Mouse (Mus musculus) gastrocnemius, postnatal 14 days (tissue): ENCODE results near the gene Dnal4. TPM values are rescaled to one million over a fixed set of nuclear protein-coding genes. Genes with fewer than 3 reads are reported as not detected.
A peak's percentile ranks its signal among the peaks of the same experiment; 100 is the strongest.

ENCODE experiments used
- DNase-seq: peaks from one replicate; pipeline ENCODE4 v3.0.0; 2021; ENCODE audit warnings: mixed read lengths
- intact Hi-C: fragments of 180-260 bp; cut with DNase I; formaldehyde crosslinking; loops from one replicate; pipeline ENCODE4 v1.15.1; 2025; ENCODE audit warnings: low total_unique reads
- total RNA-seq, 2 experiments: library from RNA; stranded (reverse); gene quantifications; 2 replicates each; pipeline ENCODE4 v1.2.3; 2021

Gene Dnal4
- total RNA-seq, 2 experiments from 2014 or later: 7.4 to 7.6 TPM

DNA sequence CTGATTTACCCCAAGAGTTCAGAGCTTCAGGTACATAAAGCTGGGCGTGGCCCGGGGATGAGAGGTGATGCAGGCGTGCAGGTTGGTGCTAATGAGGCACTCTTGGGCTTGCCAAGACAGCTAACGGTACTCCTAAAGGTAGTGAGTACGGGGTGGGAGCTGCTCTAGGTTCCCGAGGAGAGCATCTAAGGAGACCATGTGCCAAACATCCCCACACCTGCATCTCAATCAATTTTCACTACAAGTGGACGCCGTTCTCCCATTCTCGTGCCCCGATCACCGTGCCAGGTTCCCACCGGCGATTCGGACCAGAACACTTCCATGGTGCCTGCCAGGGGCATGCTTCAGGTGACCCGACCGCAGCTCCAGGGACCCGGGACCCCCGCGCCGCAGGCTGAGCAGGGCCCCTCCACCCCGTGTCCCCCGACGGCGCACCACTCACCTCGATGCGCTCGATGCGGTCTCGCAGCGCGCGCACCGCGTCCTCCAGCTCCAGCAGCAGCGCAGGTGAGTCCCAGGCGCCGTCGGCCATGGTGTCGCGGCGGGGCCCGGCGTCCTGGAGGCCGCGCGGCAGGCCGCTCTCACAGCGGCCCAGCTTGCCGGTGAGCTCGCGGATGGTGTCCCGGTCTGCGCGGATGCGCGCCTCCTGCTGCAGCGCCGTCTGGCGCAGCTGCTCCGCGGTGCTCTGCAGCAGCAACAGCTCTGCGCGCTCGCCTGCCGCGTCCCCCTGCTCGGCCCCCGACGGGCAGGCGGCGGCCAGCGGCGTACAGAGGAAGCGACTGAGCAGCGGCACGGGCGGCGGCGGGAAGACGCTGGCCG lies 26.1 kb upstream of the Dnal4 start:
- no peak for DNase-seq
- intact Hi-C loops: loop anchor here (5.0 kb wide), 1 partner anchor 714 kb away; no protein-coding TSS in a partner anchor

DNA sequence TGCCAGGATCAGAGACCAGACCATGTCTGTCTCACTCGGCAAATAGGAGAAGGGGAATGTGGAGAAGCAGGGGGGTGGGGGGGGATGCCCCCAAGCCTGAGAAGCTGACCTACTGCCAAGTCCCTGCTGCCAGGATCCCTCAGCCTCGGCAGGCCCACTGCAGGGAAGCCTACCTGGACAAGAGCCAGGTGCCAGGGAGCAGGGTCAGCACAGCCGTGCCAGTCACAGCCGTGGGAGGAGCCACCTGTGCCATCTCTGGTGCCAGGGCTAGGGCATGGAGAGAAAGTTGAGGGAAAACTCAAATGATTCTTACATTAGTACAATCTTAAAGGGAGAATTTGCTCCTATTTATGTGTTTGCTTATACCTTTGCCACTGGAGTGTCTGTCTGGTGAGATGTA lies 24.7 kb upstream of the Dnal4 start:
- intact Hi-C loops: loop anchor here (5.0 kb wide), 1 partner anchor 715 kb away; no protein-coding TSS in a partner anchor
- no peak for DNase-seq

DNA sequence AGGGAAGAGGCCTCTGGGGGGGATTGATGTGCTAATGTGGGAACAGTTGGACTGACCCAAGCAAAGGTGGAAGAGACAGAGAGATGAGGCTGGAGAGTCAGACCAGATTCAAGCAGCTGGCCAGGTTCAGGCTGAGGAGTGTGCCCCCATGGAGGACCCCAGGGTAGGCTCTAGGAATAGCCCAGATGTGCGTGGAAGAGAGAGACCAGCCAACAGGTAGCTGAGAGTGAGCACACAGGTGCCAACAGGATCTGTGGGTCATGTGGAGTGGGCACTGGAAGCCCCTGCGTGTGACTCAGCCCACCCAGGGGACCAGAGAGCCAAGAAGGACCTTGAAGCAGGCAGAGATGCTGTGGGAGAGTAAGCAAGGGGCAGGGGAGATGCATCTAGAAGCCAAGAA lies 24.0 kb upstream of the Dnal4 start:
- intact Hi-C loops: loop anchor here (5.0 kb wide), 1 partner anchor 716 kb away; no protein-coding TSS in a partner anchor
- DNase-seq: no peak

DNA sequence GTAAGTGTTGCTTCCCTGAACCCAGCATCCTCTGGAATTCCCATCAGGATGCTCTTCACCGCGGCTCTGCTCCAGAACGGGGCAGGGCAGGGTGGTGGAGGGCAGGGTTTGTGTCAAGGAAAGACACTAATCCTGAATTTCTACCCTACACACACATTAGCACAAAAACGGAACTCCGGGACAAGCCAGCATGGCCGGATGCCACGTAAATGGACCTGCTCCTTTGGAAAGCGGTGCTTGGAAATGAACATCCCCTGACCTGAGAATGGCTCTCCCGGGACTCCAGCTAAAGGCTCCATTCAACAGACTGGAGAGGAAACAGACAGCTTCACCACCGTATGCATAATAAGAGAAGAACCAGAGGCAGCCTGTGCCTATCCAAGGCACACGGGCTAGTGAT lies 23.1 kb upstream of the Dnal4 start:
- intact Hi-C loops: loop anchor here (5.0 kb wide), 1 partner anchor 717 kb away; no protein-coding TSS in a partner anchor
- DNase-seq: no peak

DNA sequence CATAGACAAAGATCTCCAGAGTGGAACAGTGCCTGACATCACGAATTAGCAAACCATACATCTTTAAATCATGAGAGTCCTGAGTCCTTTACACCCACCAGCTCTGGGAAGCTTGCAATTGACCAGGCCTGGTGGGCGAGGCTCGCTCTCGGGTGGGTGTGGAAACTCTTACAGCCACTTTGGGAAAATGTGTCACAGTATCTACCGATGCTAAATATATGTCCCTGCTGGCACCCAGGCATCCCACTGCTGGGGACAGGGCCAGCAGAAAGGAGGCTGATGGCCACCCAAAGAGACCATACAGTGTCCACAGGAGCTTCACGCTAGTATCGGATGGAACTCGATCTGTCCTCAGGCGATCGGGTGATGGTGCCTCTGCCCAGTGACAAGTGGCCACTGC lies 20.9 kb upstream of the Dnal4 start:
- no peak for DNase-seq
- intact Hi-C loops: no loop called here

DNA sequence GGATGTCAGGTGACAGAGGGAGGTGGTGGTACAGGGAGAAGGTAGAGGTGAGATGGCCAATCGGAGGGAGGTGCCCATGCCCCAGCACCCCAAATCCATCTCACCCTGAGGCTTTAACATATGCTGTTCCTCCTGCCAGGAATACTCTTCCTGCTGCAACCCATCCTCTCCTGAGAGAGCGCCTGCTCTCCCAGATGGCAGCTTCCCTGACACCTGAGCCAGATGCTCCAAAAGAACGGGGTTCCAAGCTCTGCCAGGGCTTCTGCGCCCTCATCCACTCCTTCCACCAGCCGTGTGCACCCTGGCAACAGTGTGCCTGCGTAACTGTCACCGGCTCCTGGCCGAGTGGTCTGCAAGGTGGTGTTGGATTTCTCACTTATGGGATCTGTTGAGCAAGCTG lies 20.0 kb upstream of the Dnal4 start:
- DNase-seq: no peak
- intact Hi-C loops: no loop called here

DNA sequence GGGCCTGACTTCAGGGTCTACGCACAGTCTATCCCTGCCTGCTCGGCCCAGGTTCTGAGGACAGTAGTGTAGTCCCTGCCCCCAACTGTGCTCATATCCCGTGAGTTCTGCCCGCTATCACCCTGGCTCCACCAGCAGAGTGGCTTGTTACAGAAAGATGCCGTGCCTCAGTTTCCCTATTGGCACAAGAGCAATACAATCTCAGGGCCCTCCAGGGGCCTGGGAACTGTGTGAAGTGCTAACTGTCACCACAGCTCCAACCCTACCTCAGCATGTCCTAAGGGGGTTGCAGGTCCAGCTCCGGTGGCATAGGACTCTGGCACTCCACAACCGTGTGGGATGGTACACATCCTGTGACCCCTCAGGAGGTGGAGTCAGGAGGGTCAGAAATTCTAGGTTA lies 19.4 kb upstream of the Dnal4 start:
- no peak for DNase-seq
- intact Hi-C loops: no loop called here

DNA sequence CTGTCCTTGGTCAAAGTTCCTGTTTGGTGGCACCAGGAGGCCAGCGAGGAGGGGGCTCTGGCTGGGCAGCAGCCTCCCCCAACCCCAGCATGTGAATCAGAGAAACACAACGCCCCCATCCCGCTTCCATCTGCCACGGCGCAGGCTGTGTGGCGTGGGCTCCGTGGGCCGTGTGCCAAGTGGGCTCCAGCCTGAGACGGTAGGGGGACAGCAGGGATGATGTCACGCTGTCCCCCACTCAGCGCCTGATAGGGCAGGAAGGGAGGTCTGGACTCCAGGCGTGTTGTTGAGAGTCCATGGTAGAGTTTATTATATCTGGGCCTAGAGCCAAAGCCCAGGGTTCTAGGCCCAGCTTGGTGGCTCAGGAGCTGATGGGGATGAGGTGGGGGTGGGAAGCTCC lies 18.6 kb upstream of the Dnal4 start:
- intact Hi-C loops: no loop called here
- DNase-seq: no peak

DNA sequence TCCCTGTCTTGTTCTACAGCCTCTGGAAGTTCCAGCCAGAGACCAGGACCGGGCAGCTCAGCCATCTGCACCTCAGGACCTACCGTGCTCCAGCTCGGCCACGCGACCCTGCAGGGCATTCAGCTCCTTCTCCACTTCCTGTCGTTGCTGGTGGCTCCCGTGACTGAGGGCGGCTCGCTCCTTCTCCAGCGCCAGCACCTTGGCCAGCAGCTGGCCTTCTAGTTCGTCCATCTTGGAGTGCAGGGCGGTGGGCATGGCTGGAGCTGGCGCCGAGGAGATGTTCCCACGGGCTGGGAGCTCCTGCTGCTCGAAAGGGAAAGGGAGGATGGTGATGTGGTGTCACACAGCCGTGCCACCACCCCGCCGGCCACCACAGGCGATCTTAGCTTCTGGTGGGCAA lies 16.5 kb upstream of the Dnal4 start:
- intact Hi-C loops: no loop called here
- no peak for DNase-seq

DNA sequence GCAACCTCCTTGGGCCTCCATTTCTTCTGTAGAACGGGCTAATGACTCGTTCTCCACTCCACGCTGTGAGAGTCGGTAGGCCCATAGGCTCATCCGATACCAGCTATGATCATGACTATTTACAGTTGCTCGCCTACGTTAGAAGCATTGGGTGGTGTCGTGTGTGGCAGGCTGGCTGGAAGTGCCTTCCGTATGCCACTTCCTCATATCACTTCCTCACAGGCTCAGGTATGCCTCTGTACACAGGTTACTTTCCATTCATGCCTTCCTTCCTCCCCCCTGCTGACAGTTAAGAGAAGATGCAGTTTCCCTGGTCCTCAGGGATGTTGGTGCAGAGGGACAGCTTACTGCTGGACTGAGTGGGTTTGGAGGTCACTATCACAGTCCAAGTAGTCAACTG lies 15.4 kb upstream of the Dnal4 start:
- intact Hi-C loops: loop anchor here (2.0 kb wide), 1 partner anchor 40 kb away; no protein-coding TSS in a partner anchor
- DNase-seq: no peak

DNA sequence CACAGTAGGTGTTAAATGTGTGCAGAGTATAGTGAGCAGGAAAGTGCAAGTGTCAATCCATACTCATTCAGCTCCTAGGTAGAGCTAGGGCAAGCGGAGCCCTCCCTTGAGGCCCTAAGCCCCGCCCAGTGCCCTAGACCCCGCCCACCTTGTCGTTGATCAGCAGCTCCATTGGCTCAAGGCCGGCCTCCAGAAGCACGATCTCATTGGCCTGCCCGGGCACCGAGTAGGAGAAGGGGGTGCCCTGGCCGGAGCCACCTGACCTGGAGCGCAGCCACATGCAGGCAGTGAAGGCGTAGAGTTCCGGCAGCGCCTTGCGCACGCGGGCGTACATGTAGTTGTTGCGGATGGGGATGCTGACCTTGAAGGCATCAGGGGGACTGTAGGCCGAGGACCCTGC lies 14.8 kb upstream of the Dnal4 start:
- DNase-seq: no peak

DNA sequence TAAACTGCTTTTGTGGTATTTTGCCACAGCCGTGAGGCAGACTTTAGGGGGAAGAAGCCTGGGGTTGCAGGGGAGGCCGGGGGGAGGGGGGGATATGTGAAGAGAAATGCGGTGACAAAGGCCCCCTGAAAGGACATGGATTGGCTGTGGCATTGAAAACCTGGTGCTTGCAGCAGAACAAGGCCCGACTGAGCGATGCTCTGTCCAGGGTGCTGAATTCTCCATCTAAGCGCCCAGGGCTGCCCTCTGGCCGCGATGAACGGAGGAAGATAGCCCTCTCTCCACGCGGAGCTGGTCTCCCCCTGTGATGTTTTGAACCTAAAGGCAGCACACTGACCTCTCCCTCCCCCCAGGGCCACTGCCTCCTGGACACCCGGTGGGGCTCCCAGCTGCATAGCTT lies 13.9 kb upstream of the Dnal4 start:
- intact Hi-C loops: no loop called here
- peak; percentile 43 for DNase-seq

More for the DNA sequence above, 14.8 kb upstream of the Dnal4 start:
- intact Hi-C loops: loop anchor here (2.0 kb wide), 1 partner anchor 40 kb away; no protein-coding TSS in a partner anchor

DNA sequence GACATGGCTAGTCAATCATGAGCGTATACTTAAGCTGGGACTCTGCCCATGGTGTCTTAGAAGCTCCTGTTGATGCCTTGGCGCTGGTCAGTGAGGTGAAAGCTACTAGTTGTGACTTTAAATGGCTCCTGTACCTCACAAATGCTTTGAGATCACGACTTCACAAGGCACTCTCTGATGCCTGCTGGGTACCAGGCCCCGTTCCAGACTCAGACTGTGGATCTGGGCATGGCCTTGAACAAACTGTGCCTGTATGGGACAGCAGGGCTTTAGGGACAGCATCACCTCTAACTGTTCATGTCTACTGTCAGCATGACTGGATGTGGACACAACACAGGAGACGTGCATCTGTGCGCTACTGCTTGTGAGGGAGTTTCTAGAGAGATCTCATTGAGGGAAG lies 13.3 kb upstream of the Dnal4 start:
- DNase-seq: no peak
- intact Hi-C loops: no loop called here

DNA sequence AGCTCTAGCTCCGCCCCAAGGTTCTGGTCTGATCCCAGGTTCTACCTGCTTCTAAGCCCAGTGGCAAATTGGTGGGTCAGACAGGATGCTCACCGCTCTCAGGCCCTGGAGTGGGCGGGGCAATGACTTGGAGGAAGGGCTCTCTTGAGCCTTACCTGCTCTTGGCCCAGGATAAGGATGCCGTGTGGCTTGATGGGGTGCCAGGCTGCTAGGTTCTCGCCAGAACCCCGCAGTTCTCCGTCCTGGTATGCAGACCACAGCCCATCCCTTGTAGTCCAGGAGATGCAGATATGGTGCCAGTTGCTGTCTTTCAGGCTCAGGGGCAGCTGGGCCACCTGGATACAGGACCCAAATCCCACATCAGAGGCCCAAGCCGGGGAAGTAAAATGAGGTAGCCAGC lies 12.5 kb upstream of the Dnal4 start:
- intact Hi-C loops: no loop called here
- DNase-seq: no peak

DNA sequence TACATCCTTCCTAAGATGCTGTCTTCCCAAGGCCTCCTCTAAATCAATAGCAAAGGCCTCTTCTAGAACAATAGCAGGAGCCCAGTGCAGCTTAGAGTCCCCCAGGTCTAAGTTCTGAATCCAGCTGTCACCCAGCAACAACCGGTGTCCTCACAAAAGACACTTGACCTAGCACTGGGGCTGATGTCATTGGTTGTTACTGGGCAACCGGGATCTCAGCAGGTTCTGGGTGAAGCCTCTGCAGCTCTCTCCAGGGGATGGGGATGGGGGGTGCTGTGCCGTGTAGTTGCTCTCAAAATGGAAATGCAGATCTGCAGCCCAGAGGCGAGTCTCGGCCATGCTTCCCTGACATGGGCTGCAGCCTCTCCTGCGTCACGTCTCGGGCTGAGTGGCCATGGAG lies 10.2 kb upstream of the Dnal4 start:
- intact Hi-C loops: no loop called here
- no peak for DNase-seq

DNA sequence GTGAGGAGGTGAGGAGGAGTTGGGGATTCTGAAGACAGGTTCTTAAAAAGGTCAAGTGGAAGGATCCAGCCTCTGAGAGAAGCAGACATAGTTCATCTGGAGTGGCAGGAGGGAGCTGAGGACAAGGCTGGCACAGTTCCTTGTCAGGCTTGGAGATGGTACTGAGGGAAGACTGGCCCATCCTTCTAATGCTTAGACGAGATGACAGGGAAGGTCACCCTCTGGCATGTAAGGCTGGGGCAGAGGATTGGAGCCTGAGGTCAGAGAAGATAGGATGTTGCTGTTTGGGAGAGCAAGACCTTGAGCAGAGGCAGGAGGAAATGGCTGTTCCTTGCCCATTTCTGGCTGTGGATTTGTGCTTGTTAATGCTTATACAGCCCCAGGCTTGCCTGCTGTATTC lies 7.4 kb upstream of the Dnal4 start:
- intact Hi-C loops: no loop called here
- no peak for DNase-seq

DNA sequence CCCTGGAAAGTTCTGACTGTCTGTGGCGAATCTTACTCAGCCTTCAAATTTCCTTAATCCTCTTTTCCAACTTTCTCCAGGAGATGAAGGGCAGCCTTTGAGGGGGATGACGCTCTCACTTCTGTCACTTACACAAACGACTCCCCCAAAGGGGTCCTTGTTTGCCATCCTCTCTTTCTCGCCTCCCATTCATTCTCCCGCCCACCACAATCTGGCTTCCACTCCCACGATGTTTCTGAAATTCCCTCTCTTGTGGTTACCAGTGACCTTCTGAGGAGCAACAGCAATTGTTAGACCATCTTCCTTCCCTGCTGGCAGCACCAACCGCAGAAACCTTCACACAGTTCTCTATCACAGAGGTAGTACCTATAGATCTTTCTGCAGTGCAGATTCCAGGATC lies 2.0 kb downstream of the Dnal4 start:
- intact Hi-C loops: no loop called here
- no peak for DNase-seq

DNA sequence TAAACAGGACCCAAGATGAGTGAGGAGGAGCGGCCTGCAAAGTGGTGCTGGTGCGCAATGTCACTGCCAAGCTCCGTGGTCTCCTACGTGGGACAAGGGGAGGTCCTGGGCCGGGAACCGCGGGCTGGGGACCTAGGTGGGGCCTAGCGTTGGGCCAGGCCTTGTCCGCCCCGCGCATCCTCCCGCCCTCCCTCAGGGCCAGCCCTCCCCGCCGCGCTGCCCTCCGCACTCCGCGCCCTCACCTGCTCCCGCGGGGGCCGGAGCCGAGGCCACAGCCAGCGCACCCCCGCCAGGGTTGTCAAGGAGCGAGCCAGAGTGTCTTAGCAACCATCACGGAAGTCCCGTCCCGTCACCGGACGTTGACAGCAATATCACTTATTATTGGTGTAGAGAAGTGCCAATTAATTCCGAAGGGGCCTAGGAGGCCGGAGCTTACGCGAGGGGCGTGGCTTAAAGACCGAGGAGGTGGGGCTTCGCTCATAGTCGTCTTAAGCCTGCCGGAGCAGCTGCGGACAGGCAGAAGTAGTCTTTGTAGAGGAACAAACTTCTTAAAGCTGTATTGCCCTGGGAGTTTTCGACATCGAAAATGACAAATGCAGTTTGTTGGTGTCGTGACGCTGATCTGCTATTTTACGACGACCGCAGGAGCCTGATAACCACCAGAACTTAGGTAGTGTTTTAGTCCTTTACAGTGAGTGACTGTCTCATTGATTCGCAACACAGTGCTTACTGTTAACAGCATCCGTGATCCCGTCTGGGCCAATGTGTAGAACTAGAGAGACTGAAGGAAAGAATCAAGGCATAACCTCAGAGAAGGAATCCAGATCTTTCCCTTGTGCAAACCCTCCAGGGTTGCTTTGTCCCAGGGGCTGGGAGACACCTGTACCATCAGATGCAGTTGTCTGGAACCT lies 3.3 kb downstream of the Dnal4 start:
- peak; percentile 97 for DNase-seq
- intact Hi-C loops: no loop called here

DNA sequence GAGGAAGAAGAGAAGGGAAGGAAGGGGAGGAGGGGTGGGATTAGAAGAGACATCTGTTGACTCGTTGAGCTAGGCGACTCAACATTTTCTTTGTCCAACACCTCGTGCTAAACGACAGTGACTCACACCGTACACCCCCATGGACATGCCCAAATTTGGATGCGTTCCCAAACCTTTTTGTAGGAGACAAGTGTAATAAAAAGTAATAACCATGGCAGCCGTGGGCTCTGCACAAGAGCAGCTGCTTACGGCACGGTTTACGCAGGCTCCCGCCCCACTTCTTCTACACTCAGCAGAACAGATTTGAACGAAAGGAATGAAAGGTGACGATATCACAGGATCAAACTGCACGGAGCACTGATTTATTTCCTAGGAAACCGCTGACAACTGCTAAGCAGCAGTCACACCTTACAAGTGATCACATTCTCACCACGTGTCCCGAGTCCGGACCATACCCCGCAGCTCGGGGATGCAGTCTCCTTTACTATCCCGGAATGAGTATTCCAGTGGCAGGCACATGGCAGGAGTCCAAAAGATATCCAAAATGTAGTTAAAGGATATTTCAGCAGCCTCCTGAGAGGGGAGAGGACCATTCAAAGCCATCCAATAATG lies 6.9 kb downstream of the Dnal4 start:
- no peak for DNase-seq
- intact Hi-C loops: no loop called here

DNA sequence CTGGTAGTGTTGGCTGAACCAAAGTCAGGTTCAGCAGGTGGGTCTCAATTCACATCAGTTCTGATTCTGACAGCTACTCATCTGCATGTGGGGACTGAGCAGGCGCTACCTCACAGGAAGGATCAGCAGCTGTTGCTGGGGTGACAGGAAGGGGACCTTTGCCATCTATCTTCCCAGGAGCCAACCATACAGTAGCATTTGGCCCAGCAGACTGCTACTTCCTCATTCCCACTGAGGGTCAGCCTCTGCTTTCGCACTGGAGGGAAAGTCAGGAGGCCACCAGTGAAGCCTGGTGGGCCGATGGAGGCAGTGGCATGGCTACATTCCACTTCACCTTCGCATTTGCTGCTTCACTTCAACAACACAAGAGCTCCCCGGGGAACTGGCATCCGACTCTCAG lies 9.3 kb downstream of the Dnal4 start:
- intact Hi-C loops: no loop called here
- DNase-seq: no peak
